Mouse (Mus musculus): ENCODE results near the gene Fuz.
A peak's percentile ranks its signal among the peaks of the same experiment; 100 is the strongest.

Gene Fuz

GRCm38 (mm10) chr7:44895593-44896434 is at the start of gene Fuz:
Gene Fuz, plus strand, starts transcription at chr7:44896079.
- peak; percentile 93 for DNase-seq (ENCODE audit: low read depth, low spot score)

- DNase-seq (ENCODE audit: low read depth, low spot score) = no peak
These were observed 49.1 kb upstream of the Fuz start for GRCm38 (mm10) chr7:44846804-44847203.

GRCm38 (mm10) chr7:44847772-44848171 is 48.1 kb upstream of the Fuz start:
- DNase-seq (ENCODE audit: low read depth, low spot score) = no peak

GRCm38 (mm10) chr7:44848561-44849415 is 47.1 kb upstream of the Fuz start, which contains the start of the genes Akt1s1 and Tbc1d17:
Gene Akt1s1, plus strand, starts transcription at chr7:44848991.
Gene Tbc1d17, minus strand, starts transcription at chr7:44849079.
- peak; percentile 99 for DNase-seq (ENCODE audit: low read depth, low spot score)

- peak; percentile 89 for DNase-seq (ENCODE audit: low read depth, low spot score)
These were observed 46.3 kb upstream of the Fuz start for GRCm38 (mm10) chr7:44849416-44850111.

GRCm38 (mm10) chr7:44850146-44850545 is 45.7 kb upstream of the Fuz start:
- peak; percentile 47 for DNase-seq (ENCODE audit: low read depth, low spot score)

GRCm38 (mm10) chr7:44850789-44851624 is 44.9 kb upstream of the Fuz start:
- DNase-seq (ENCODE audit: low read depth, low spot score) = no peak

GRCm38 (mm10) chr7:44851625-44852234 is 44.1 kb upstream of the Fuz start:
- DNase-seq (ENCODE audit: low read depth, low spot score) = no peak

GRCm38 (mm10) chr7:44852259-44853027 is 43.4 kb upstream of the Fuz start:
- no peak for DNase-seq (ENCODE audit: low read depth, low spot score)

- DNase-seq (ENCODE audit: low read depth, low spot score) = no peak
These were observed 42.8 kb upstream of the Fuz start for GRCm38 (mm10) chr7:44853065-44853464.

GRCm38 (mm10) chr7:44853596-44854355 is 42.1 kb upstream of the Fuz start:
- no peak for DNase-seq (ENCODE audit: low read depth, low spot score)

- peak; percentile 46 for DNase-seq (ENCODE audit: low read depth, low spot score)
These were observed 41.4 kb upstream of the Fuz start for GRCm38 (mm10) chr7:44854356-44855031.

- no peak for DNase-seq (ENCODE audit: low read depth, low spot score)
These were observed 40.8 kb upstream of the Fuz start for GRCm38 (mm10) chr7:44855036-44855435.

- no peak for DNase-seq (ENCODE audit: low read depth, low spot score)
These were observed 39.5 kb upstream of the Fuz start for GRCm38 (mm10) chr7:44856265-44856916.

GRCm38 (mm10) chr7:44857042-44857552 is 38.8 kb upstream of the Fuz start, which contains the start of gene Pnkp:
Gene Pnkp, plus strand, starts transcription at chr7:44857139.
- peak; percentile 77 for DNase-seq (ENCODE audit: low read depth, low spot score)

GRCm38 (mm10) chr7:44857905-44858304 is 38.0 kb upstream of the Fuz start:
- no peak for DNase-seq (ENCODE audit: low read depth, low spot score)

GRCm38 (mm10) chr7:44859896-44860295 is 36.0 kb upstream of the Fuz start:
- no peak for DNase-seq (ENCODE audit: low read depth, low spot score)

All from retina, postnatal 7 days (tissue).